Mouse (Mus musculus) ovary, adult 2 months (tissue): ENCODE results near the gene Hoxb2. TPM values are rescaled to one million over a fixed set of nuclear protein-coding genes. Genes with fewer than 3 reads are reported as not detected.

Source experiments
- polyA plus RNA-seq: library from polyadenylated mRNA; depleted of rRNA; stranded (reverse); fragments of >200 nt; gene quantifications from 2 replicates; pipeline ENCODE4 v1.2.3, GENCODE M21; 2012; rRNA removed

Hoxb2 gene
- polyA plus RNA-seq: 18.4 and 31.6 TPM in 2 replicates

DNA sequence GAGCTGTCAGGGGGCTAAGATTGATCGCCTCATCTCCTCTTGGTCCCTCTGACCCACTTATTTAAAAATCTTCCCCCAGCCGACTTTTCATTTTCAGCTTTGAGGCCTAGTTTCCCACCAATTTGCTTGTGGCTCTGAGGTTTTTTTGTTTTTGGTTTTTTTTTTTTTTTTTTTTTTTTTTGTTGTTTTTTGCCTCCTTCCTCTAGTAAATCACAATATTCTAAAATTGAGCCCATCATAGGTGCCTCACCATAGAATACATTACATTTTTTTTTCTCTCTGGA, at the start of gene Hoxb2:
Gene Hoxb2, plus strand, starts transcription at position 185 of the 284 bp plus-strand sequence.

DNA sequence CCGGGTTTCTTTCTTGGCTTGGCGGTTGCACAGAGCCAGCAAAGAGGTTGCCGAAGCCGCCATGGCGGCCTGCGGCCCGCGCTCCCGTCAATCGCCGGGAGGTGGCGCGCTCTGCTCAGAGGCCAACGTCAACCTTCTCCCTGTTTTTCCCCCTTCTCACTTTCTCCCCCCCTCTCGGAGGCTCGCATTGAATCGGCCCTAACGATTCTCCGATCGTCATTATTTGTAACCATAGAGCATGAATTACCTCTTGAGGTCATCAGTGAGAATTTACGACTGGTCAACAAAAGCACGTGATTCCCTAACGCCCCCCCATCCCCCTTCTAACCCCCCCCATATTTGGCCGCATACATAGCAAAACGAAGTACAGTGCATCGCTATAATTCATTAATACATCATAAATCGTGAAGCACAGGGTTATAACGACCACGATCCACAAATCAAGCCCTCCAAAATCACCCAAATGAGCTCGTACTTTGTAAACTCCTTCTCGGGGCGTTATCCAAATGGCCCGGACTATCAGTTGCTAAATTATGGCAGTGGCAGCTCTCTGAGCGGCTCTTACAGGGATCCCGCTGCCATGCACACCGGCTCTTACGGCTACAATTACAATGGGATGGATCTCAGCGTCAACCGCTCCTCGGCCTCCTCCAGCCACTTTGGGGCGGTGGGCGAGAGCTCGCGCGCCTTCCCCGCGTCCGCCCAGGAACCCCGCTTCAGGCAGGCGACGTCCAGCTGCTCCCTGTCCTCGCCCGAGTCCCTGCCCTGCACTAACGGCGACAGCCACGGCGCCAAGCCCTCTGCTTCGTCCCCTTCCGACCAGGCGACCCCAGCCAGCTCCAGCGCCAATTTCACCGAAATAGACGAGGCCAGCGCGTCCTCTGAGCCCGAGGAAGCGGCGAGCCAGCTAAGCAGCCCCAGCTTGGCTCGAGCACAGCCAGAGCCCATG, 46.9 kb upstream of the Hoxb2 start, which contains the start of gene Hoxb5:
Gene Hoxb5, plus strand, starts transcription at position 186 of the 949 bp plus-strand sequence.

DNA sequence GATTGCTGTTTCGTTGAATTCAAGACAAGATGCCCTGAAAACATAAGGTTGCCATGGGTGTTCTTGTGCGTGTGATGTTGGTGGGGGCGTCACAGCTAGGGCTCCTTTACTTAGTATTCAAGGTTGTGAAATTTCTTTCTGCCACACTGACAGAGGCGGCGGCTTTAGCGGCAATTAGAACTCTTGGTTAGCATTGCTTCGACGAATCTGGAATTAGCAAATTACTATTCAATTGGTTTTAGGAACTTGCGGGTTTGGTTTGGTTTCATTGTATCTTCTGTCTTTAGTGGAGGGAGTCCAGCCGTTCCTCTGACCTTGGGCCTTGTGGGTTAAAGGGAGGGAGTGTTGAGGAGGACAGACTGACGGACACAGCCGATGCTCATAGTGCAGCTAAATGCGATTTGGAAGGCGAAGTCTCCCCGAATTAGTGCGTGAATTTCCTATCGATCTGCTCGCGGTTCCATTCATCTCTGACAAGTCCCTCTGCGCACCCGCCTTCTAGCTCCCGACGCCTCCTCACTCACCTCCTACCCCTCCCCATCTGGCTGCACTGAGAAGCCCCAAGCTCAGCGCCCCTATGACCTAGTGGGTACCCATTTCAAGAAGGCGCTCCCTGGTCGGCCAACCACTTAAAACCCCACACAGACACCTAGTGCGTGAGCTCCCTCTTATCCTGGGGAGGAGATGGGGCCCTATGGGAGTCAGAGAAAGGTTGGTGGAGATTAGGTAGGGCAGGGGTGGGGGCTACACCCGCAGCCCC, 32.5 kb upstream of the Hoxb2 start, which contains the start of gene Hoxb4:
Gene Hoxb4, plus strand, starts transcription at position 660 of the 760 bp plus-strand sequence.

DNA sequence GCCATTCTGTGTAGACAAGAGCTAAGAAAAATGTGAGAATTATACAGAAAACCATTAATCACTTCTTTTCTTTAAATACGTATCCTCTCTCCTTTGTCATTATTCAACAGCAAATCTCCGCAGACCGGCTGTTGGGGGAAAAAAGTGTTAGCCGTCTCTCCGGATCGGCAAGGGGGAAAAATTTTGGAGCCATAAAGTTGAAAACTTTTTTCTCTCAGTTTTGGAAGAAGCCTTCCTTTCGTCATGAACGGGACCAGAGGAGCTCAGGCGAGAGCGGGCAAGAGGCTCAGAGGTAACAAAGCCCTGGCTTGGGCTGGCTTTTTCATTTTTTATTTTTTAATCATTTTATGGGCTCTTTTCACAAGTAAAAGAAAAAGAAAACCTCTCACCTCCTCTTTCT, 27.2 kb upstream of the Hoxb2 start, which contains the start of gene Hoxb3:
Gene Hoxb3, plus strand, starts transcription at position 173 of the 400 bp plus-strand sequence.

DNA sequence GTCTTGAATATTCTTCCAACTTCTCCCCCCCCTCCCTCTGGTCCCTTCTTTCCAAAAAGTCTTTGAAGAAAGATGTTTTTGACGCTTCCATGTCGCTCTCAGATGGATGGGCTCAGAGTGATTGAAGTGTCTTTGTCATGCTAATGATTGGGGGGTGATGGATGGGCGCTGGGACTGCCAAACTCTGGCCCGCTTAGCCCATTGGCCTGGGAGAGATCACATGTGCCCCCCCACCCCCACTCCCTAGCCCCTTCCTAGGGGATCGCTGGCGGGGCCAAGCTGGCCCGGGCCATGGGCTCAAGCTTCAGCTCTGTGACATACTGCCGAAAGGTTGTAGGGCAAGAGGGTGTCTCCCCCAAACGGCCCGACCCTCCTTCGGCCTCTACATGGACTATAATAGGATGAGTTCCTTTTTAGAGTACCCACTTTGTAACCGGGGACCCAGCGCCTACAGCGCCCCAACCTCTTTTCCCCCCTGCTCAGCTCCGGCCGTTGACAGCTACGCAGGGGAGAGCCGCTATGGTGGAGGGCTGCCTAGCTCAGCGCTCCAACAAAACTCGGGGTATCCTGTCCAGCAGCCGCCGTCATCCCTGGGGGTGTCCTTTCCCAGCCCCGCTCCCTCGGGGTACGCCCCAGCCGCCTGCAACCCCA, 15.2 kb downstream of the Hoxb2 start, which contains the start of gene Hoxb1:
Gene Hoxb1, plus strand, starts transcription at position 312 of the 651 bp plus-strand sequence.

Other genes with a start within 250 kb of the Hoxb2 start
- gene Calcoco2, start 238.6 kb upstream of the Hoxb2 start, polyA plus RNA-seq: 0.13 TPM in 1 of 2 replicates, not detected in the other
- gene Ttll6, start 216.7 kb upstream of the Hoxb2 start, polyA plus RNA-seq: 1.2 and 1.7 TPM in 2 replicates
- gene Hoxb13, start 156.2 kb upstream of the Hoxb2 start, polyA plus RNA-seq: not detected in 2 replicates
- gene Hoxb9, start 79.1 kb upstream of the Hoxb2 start, polyA plus RNA-seq: 3.0 and 3.3 TPM in 2 replicates
- gene Hoxb8, start 68.6 kb upstream of the Hoxb2 start, polyA plus RNA-seq: 40.2 and 48.4 TPM in 2 replicates
- 6.5 and 8.1 TPM in 2 replicates for gene Hoxb7, start 63.9 kb upstream of the Hoxb2 start, polyA plus RNA-seq
- gene Hoxb6, start 58.0 kb upstream of the Hoxb2 start, polyA plus RNA-seq: 33.9 and 44.1 TPM in 2 replicates
- gene Hoxb5, start 47.2 kb upstream of the Hoxb2 start, polyA plus RNA-seq: 7.6 and 8.0 TPM in 2 replicates
- 5.0 and 6.5 TPM in 2 replicates for gene Hoxb4, start 32.3 kb upstream of the Hoxb2 start, polyA plus RNA-seq
- gene Hoxb3, start 27.2 kb upstream of the Hoxb2 start, polyA plus RNA-seq: 15.2 and 16.2 TPM in 2 replicates
- gene Hoxb1, start 15.2 kb downstream of the Hoxb2 start, polyA plus RNA-seq: not detected in 2 replicates
- gene Skap1, start 114.1 kb downstream of the Hoxb2 start, polyA plus RNA-seq: 1.6 and 1.9 TPM in 2 replicates